Mouse (Mus musculus) midbrain, embryonic 12.5 days (tissue): ENCODE measurements at regions not wholly inside any gene's neighbourhood (a gene's known extent, or its start where the extent isn't known, plus 50 kb on each side); places are given as distances from the start of the nearest gene placed in this dataset.
A peak's percentile ranks its signal among the peaks of the same experiment; 100 is the strongest.

ENCODE experiments used
- ATAC-seq: fragments of 200-750 bp; cut with Nextera tagmentation; 2 replicates; pipeline ENCODE4 v1.8.0; 2017; ENCODE audit warnings: low read depth, moderate TSS enrichment, moderate library complexity; ENCODE audit not compliant: low FRiP score
- H3K27ac ChIP-seq: fragments of 300-500 bp; sonication (generic); replicated peaks from 2 replicates; pipeline ENCODE4 v1.5.1; 2016; ENCODE audit warnings: mild to moderate bottlenecking
- H3K27me3 ChIP-seq: fragments of 300-500 bp; sonication (generic); 2 replicates; pipeline ENCODE4 v1.6.1; 2016; ENCODE audit warnings: mild to moderate bottlenecking
- H3K36me3 ChIP-seq: fragments of 300-500 bp; sonication (generic); 2 replicates; pipeline ENCODE4 v1.6.1; 2016
- H3K4me1 ChIP-seq: fragments of 300-500 bp; sonication (generic); 2 replicates; pipeline ENCODE4 v1.6.1; 2016
- H3K4me2 ChIP-seq: fragments of 300-500 bp; sonication (generic); replicated peaks from 2 replicates; pipeline ENCODE4 v1.6.1; 2016; ENCODE audit warnings: mild to moderate bottlenecking, moderate library complexity
- H3K4me3 ChIP-seq: fragments of 300-500 bp; sonication (generic); 2 replicates; pipeline ENCODE4 v1.5.1; 2016; ENCODE audit warnings: mild to moderate bottlenecking
- H3K9ac ChIP-seq: fragments of 300-500 bp; sonication (generic); replicated peaks from 2 replicates; pipeline ENCODE4 v1.6.1; 2016; ENCODE audit warnings: mild to moderate bottlenecking, moderate library complexity
- H3K9me3 ChIP-seq: fragments of 300-500 bp; sonication (generic); 2 replicates; pipeline ENCODE4 v1.6.1; 2016; ENCODE audit warnings: mild to moderate bottlenecking
- WGBS: fragments of 180-500 bp; shearing (Covaris S2); methylation state at CpG from one replicate; pipeline ENCODE4 v1.1.7; 2016; 5-methylcytosine and 5-hydroxymethylcytosine counted together

DNA sequence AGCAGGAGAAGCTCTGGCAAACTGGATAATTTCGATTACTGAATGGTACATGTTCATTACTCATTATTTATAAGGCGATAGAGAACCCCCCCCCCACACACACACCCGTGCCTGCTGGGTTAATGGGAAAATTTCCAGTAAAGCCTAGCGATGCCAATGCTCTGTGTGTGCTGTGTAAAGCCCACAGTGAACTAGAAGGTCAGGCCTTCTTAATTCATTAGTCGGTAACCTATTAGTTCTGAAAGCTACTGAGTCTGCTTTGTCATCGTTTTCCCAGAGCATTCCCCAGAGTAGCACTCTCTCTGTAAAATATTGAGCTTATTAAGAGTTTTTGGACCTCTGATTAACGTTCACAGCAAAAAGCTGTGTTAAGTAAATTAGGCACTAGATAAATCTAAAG, 65.7 kb upstream of the Zfp366 start:
- H3K4me1 ChIP-seq, result no peaks in the 10 kb centered on the region
- H3K27ac ChIP-seq, result no peak overlapping the region
- no peak overlapping the region for H3K4me3 ChIP-seq
- H3K9ac ChIP-seq, result no peak overlapping the region
- 74% methylated on average over 7 of the region's 7 CpGs for WGBS
- no peaks in the 10 kb centered on the region for H3K27me3 ChIP-seq
- H3K9me3 ChIP-seq, result no peaks in the 10 kb centered on the region
- no peaks in the 10 kb centered on the region for H3K36me3 ChIP-seq
- H3K4me2 ChIP-seq, result no peak overlapping the region
- no peak for ATAC-seq

DNA sequence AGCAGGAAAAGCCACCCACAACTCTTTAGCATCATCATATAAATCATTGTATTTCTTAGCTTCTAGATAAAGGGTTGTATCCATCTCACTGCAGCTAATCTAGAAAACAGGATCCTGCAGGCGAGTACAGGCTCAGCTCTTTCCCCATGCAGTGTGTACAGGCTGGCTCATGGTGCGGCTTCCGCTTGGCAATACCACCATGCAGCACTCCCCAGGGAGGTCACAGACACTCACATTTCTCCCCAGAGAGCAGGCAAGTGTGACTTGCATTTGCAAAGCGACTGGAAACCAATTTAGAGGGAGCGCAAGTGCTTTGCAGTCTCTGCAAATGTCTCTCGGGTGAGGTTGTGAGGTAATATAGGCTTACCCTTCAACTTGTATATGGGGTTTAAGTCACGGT, 69.1 kb upstream of the Zfp366 start:
- Histone ChIP-seq H3K27ac (no peak overlapping the region), H3K9ac (no peak overlapping the region), H3K36me3 (no peaks in the 10 kb centered on the region), H3K4me3 (no peak overlapping the region), H3K4me1 (no peaks in the 10 kb centered on the region), H3K27me3 (no peaks in the 10 kb centered on the region), H3K9me3 (no peaks in the 10 kb centered on the region), H3K4me2 (no peak overlapping the region)
- ATAC-seq, result no peak
- WGBS, result 89% methylated on average over 7 of the region's 7 CpGs

DNA sequence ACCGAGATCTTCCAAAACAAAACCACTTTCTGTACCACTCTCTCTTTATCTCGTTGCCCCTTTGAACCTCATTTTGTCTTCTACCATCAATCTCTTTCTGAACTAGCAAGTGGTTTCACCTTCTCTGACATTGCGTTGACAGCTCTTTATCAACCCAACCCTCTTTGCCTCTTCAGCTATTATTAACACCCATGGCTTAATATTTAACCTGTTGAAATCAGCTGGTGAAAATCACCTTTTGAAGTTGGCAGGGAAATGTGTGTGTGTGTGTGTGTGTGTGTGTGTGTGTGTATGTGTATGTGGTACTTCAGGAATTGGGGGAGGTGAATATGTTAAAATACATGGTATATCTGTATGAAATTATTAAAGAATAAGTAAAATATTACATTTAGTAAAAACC, 70.1 kb upstream of the Zfp366 start:
- no peak overlapping the region for H3K27ac ChIP-seq
- H3K9me3 ChIP-seq, result no peaks in the 10 kb centered on the region
- no peak overlapping the region for H3K9ac ChIP-seq
- ATAC-seq, result no peak
- no peak overlapping the region for H3K4me2 ChIP-seq
- no peaks in the 10 kb centered on the region for H3K36me3 ChIP-seq
- 95% methylated on average over 3 of the region's 3 CpGs for WGBS
- H3K4me3 ChIP-seq, result no peak overlapping the region
- H3K27me3 ChIP-seq, result no peaks in the 10 kb centered on the region
- H3K4me1 ChIP-seq, result no peaks in the 10 kb centered on the region

DNA sequence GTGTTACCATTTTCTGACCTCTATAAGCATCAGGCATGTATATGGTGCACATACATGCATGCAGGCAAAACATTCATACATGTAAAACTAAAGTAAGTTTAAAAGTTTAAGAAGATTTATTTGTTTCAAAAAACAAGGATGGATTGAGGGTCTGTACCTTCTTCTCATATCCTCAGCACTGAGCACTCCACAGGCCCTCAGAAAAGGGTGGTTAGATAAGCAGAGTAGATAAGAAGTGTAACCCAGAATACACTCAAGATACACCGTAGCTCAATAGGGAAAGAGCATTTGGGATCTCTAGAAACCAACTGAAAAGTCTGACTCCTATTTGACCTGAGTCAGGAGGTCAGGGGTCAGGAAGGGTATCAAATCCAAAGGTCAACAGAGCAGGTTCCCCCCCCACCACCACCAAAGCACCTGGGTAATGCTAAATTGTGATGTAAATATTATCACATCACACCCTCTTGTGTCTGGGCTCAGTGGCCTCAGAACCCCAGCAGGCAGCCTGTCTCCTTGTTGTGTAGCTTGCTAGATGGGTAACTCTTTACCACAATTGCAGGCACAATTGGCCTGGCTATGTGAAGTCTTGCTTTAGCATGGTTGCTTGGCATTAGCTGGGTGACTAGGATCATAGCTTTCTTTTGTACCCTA, 72.8 kb upstream of the Zfp366 start:
- H3K9ac ChIP-seq, result no peak overlapping the region
- no peaks in the 10 kb centered on the region for H3K27me3 ChIP-seq
- H3K4me3 ChIP-seq, result no peak overlapping the region
- no peaks in the 10 kb centered on the region for H3K36me3 ChIP-seq
- no peak overlapping the region for H3K4me2 ChIP-seq
- no peak for ATAC-seq
- H3K27ac ChIP-seq, result no peak overlapping the region
- WGBS, result 94% methylated on average over 1 of the region's 1 CpGs
- no peaks in the 10 kb centered on the region for H3K9me3 ChIP-seq
- no peaks in the 10 kb centered on the region for H3K4me1 ChIP-seq

DNA sequence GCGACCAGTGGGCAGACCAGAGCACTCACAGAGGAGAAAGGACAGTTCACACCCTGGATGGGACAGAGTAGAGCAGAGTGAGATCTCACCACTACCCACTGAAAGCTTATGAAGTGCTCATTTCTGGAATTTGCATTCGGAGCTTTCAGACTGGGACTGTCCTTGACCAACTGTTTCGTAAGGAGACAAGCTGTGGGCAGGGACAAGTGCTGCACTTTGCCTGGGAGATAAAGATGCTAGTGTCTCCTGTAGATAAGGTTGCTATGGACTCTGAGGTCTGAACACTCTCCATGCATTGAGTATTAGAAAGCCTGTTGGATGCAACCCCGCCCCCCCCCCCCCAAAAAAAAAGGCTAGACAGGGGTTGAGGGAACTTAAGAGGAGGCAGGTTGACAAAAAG, 76.6 kb upstream of the Zfp366 start:
- Histone ChIP-seq H3K27me3 (no peaks in the 10 kb centered on the region), H3K9ac (no peak overlapping the region), H3K4me2 (no peak overlapping the region), H3K9me3 (no peaks in the 10 kb centered on the region), H3K27ac (no peak overlapping the region), H3K4me3 (no peak overlapping the region), H3K36me3 (no peaks in the 10 kb centered on the region), H3K4me1 (no peaks in the 10 kb centered on the region)
- no peak for ATAC-seq
- WGBS, result 86% methylated on average over 4 of the region's 4 CpGs

DNA sequence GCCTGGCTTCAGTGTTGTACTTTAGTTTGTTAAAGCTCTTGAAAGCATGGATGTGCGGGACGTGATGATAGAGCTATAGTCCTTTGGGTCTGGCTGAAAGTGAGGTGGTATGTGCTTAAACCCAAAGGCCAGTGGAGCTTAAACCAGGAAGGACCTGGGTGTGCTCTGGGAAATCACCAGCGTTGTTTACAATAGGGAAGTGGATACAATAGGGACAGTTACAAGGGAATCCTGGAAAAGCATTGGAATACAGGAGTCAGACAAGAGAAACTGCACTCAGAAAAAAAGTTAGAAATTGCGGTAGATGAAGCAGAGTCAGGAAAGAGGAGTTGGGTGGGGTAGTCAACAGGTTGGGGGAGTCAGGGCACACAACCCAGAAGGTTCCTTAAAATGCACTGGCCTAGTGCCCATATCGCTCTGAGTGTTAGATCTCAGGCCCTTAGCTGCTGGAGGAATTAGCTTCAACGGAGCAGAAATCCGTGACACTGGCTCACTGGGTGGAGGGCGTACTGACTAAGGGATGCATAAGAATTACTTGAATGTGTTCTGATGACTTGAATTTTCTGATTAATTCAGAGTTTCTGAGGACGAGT, 82.4 kb upstream of the Zfp366 start:
- Histone ChIP-seq H3K4me3 (no peak overlapping the region), H3K4me1 (peaks cover 20% of the 10 kb centered on the region; the same call in 1 of the 2 replicates), H3K36me3 (no peaks in the 10 kb centered on the region), H3K4me2 (no peak overlapping the region), H3K9ac (no peak overlapping the region), H3K9me3 (no peaks in the 10 kb centered on the region), H3K27me3 (no peaks in the 10 kb centered on the region), H3K27ac (no peak overlapping the region)
- WGBS, result 87% methylated on average over 9 of the region's 9 CpGs
- ATAC-seq, result no peak

DNA sequence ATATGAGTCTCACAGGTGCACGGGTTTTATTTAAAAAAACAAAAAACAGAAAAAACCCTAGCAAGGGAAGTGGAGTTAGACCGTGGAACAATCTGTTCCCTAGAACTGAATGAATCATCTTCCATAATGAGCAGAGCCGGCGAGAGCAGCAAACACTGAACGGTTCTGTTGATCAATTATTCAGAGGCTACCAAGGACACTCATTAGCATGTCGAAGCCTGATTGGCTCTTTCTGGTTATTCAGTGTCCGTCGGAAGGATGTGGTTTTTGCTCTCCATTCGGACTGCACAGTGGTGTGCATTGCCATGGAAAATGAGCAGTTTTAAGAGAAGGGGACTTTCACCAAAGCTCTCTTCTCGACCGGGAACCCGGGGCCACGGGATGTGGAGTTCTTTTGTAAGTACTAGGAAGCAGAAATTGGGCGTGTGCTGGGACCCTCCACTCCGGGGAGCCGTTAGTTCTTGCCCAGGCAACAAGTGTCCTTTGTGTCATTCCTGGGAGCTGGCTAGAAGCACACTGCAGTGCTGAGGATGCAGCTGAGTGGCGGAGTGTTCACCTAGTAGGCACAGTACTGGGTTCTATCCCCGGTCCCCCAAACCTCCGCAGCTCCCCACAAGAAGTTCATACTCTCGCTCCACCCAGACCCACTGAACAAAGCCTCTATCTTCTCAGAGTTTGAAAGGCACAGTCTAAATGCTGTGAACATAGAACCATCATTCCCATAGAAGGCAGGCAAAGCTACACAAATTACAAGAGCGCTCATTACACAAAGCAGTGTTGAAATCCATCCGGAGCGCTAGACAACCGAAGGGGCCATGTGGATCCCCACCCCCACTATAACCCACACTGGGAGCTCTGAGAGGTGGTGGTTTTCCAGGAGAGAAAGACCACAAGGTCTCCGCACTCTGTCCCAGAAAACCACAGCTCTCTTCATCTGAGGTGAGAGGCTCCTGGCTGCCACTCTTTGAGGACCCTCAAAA, 83.9 kb upstream of the Zfp366 start:
- 0 out of 2 replicates have a peak overlapping the region, but pooled peaks have one; percentile 13 for H3K9ac ChIP-seq
- WGBS, result 37% methylated on average over 25 of the region's 25 CpGs

DNA sequence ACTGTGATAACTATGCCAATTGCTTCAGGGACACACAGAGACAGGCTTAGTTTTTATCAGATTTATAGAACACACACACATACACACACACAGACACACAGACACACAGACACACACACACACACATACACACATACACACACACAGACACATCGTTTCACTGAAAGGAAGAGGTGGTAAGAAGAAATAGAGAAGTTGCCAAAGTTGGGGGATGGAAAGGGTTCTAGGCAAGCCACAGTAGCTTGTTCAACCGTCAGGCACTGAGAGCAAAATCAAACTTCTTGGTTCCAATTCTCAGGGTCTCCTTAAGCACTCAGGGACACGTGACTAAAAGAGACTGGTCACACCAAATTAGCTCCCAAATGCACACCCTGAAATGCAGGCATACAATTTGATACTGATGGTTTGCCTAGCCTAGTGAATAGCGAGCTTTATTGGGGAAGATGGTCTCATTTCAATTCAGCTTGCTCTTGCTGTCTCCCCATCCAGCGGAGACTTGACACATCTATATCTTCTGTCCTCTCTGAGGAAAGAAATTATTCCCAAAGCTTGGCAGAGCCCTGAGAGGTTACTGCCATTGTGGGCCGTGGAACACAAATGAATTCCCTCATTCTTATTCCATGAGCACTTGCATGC, 84.7 kb upstream of the Zfp366 start:
- Histone ChIP-seq H3K9me3 (no peaks in the 10 kb centered on the region), H3K36me3 (no peaks in the 10 kb centered on the region), H3K4me2 (peak overlapping the region; percentile 50), H3K27ac (peak overlapping the region; percentile 83), H3K9ac (0 out of 2 replicates have a peak overlapping the region, but pooled peaks have one; percentile 13), H3K27me3 (no peaks in the 10 kb centered on the region), H3K4me3 (peak overlapping the region; percentile 28), H3K4me1 (peaks cover 20% of the 10 kb centered on the region; the same call in 1 of the 2 replicates)
- ATAC-seq, result peak; percentile 65
- WGBS, result 41% methylated on average over 6 of the region's 6 CpGs

More for the DNA sequence above, 83.9 kb upstream of the Zfp366 start:
- H3K9me3 ChIP-seq, result no peaks in the 10 kb centered on the region
- no peaks in the 10 kb centered on the region for H3K27me3 ChIP-seq
- peak overlapping the region; percentile 28 for H3K4me3 ChIP-seq
- ATAC-seq, result peak; percentile 90
- H3K4me1 ChIP-seq, result peaks cover 20% of the 10 kb centered on the region; the same call in 1 of the 2 replicates
- peak overlapping the region; percentile 50 for H3K4me2 ChIP-seq
- H3K27ac ChIP-seq, result peak overlapping the region; percentile 83
- no peaks in the 10 kb centered on the region for H3K36me3 ChIP-seq

DNA sequence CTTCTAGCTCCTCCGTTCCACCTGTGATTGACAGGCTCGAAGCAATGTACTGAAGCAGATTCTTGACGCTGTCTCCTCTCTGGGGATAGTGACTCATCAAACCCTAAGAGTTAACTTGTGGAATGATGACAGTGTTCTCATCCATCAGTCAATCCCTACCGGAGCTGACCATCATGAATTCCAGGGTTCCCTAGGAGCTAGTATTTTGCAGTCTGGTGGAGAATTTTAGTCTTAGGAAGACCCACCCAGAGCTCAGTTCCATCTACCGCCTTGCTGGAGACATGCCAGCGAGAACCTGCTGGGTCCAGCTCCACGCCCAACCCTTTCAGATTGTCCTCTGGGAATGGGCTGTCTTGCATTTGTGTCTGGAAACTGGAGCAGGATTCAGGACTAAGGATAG, 85.4 kb upstream of the Zfp366 start:
- Histone ChIP-seq H3K27me3 (no peaks in the 10 kb centered on the region), H3K36me3 (no peaks in the 10 kb centered on the region), H3K9me3 (no peaks in the 10 kb centered on the region), H3K4me2 (no peak overlapping the region), H3K9ac (no peak overlapping the region), H3K4me3 (no peak overlapping the region), H3K27ac (no peak overlapping the region), H3K4me1 (peaks cover 20% of the 10 kb centered on the region; the same call in 1 of the 2 replicates)
- ATAC-seq, result no peak
- 91% methylated on average over 7 of the region's 7 CpGs for WGBS

DNA sequence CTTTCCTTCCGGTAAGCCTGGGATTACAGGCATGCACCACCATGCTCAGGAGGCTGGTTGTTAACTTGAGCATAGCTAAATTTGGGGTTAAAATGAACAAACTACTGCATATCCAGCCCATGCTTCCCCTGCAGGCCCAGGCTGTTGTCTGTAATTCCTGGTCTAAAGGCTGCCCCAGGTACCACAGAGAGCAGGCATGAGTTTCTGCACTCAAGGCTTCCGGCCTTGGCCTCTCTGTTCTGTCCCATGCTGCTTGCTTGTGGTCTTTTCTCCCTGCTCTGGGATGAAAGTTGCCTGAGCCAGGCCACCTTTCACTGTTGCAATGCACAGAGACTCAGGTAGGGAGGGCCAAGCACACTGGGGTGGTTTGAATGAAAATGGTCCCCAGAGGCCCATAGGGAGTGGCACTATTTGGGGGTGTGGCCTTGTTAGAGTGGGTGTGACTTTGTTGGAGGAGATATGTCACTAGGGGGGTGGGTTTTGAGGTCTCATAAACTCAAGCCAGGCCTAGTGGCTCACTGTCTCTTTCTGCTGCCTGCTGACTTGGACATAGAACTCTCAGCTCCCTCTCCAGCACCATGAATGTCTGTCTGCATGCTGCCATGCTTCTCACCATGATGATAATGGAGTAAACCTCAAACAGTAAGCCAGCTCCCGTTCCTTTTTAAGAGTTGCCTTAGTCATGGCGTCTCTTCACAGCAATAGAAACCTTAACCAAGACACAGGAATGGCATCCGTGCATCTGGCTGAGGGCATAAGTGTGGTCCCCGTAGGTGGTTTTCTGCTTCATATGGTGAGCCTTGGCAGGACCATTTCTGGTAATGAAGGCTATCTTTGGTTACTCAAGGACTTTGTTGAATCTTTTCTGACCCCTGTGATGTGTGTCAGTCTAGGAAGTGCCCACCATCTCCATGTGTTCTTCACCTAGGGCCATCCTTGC, 86.7 kb upstream of the Zfp366 start:
- H3K4me3 ChIP-seq, result no peak overlapping the region
- H3K4me2 ChIP-seq, result no peak overlapping the region
- H3K9me3 ChIP-seq, result no peaks in the 10 kb centered on the region
- WGBS, result 94% methylated on average over 6 of the region's 6 CpGs
- no peak overlapping the region for H3K27ac ChIP-seq
- H3K4me1 ChIP-seq, result peaks cover 29% of the 10 kb centered on the region
- ATAC-seq, result no peak
- no peak overlapping the region for H3K9ac ChIP-seq
- H3K36me3 ChIP-seq, result no peaks in the 10 kb centered on the region
- no peaks in the 10 kb centered on the region for H3K27me3 ChIP-seq

DNA sequence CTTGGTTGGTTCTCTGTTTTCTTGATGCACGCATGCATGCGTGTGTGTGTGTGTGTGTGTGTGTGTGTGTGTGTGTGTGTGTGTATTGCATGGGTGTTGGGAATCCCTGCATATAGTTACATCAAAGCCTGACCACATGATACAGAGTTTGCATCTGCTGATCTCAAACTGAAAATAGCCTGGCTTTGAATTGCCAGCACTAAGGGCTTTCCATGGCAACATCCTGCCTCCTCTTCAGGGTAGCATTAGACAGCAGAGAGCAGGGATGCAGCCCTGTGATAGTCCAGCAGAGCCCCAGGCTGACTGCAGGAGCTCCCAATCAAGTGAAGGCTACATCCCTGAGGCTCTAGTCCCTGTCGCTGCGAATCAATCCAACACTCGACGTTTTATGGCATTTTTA, 87.8 kb upstream of the Zfp366 start:
- Histone ChIP-seq H3K4me3 (no peak overlapping the region), H3K4me1 (peaks cover 38% of the 10 kb centered on the region), H3K27ac (no peak overlapping the region), H3K36me3 (no peaks in the 10 kb centered on the region), H3K9ac (no peak overlapping the region), H3K4me2 (no peak overlapping the region), H3K27me3 (no peaks in the 10 kb centered on the region), H3K9me3 (no peaks in the 10 kb centered on the region)
- 97% methylated on average over 6 of the region's 6 CpGs for WGBS
- no peak for ATAC-seq
